Mouse (Mus musculus): ENCODE data around the gene Ugt3a1. TPM values are rescaled to one million over a fixed set of nuclear protein-coding genes. Genes with fewer than 3 reads are reported as not detected.

The Ugt3a1 gene
- total and polyA plus RNA-seq, 3 experiments: not detected

GRCm38 (mm10) chr15:9348739-9349138 is 72.1 kb downstream of the Ugt3a1 start:
- DNase-seq (ENCODE audit: low read depth, low spot score): peak; percentile 9
- TF ChIP-seq HCFC1 (IDR thresholded peaks at IDR 0.05; ENCODE audit: low read depth, low read length) (no peak), EP300 (IDR thresholded peaks at IDR 0.05; ENCODE audit: low read depth in 1 of 2, low read length in 2 of 2) (no peak), ELF1 (IDR thresholded peaks at IDR 0.05; ENCODE audit: low read depth, low read length) (no peak), TCF12 (IDR thresholded peaks at IDR 0.05; ENCODE audit: low read depth, low read length) (no peak), TAL1 (IDR thresholded peaks at IDR 0.05; ENCODE audit: low read length) (no peak), BHLHE40 (IDR thresholded peaks at IDR 0.05; ENCODE audit: borderline replicate concordance, low read depth, low read length) (no peak), SMC3 (IDR thresholded peaks at IDR 0.05; ENCODE audit: low read depth, low read length) (peak; percentile 66), CTCF (IDR thresholded peaks at IDR 0.05 in 2 of 3, conservative IDR thresholded peaks at IDR 0.05 in 1 of 3; ENCODE audit: control insufficient read depth in 1 of 3, insufficient read depth in 1 of 3, low read depth in 2 of 3, low read length in 3 of 3, poor library complexity in 1 of 3, severe bottlenecking in 1 of 3) (peak in 2 of 3 experiments; percentile 11 to 51; a peak in 3 of 6 replicates), ZC3H11A (IDR thresholded peaks at IDR 0.05; ENCODE audit: low read depth, low read length) (peak; percentile 33), KAT2A (conservative IDR thresholded peaks at IDR 0.05; ENCODE audit: low read depth, low read length) (no peak), ZKSCAN1 (IDR thresholded peaks at IDR 0.05; ENCODE audit: low read depth, low read length) (no peak), RAD21 (IDR thresholded peaks at IDR 0.05; ENCODE audit: low read depth, low read length) (peak; percentile 33)

GRCm38 (mm10) chr15:9362801-9363200 is 86.1 kb downstream of the Ugt3a1 start:
- TF ChIP-seq RAD21 (IDR thresholded peaks at IDR 0.05; ENCODE audit: low read depth, low read length): peak; percentile 68
- peak; percentile 31 to 74 (median 67) for TF ChIP-seq CTCF (IDR thresholded peaks at IDR 0.05 in 2 of 3, conservative IDR thresholded peaks at IDR 0.05 in 1 of 3; ENCODE audit: control insufficient read depth in 1 of 3, insufficient read depth in 1 of 3, low read depth in 2 of 3, low read length in 3 of 3, poor library complexity in 1 of 3, severe bottlenecking in 1 of 3)
- TF ChIP-seq ELF1 (IDR thresholded peaks at IDR 0.05; ENCODE audit: low read depth, low read length): no peak
- TF ChIP-seq ZC3H11A (IDR thresholded peaks at IDR 0.05; ENCODE audit: low read depth, low read length): peak; percentile 58
- TF ChIP-seq POLR2AphosphoS5 (IDR thresholded peaks at IDR 0.05; ENCODE audit: borderline replicate concordance, low read depth, low read length): no peak
- TF ChIP-seq SMC3 (IDR thresholded peaks at IDR 0.05; ENCODE audit: low read depth, low read length): peak; percentile 75
- H3K27ac ChIP-seq (ENCODE audit: control insufficient read depth, low read depth, low read length): no peak overlapping the region
- no peaks in the 10 kb centered on the region for H3K4me1 ChIP-seq (ENCODE audit: control insufficient read depth in 1 of 2, insufficient read depth in 2 of 2, low read length in 2 of 2)
- H3K36me3 ChIP-seq (ENCODE audit: control insufficient read depth in 1 of 2, insufficient read depth in 2 of 2, low read length in 2 of 2): no peaks in the 10 kb centered on the region
- H3K79me2 ChIP-seq (ENCODE audit: control insufficient read depth, insufficient read depth, low read length, poor library complexity): no peaks in the 10 kb centered on the region
- peaks cover 0 to 1% of the 10 kb centered on the region in 2 experiments; a peak in 2 of 4 replicates for H3K27me3 ChIP-seq (ENCODE audit: control insufficient read depth in 1 of 2, insufficient read depth in 2 of 2, low read length in 2 of 2)
- no peaks in the 10 kb centered on the region for H3K9me3 ChIP-seq (replicated peaks; ENCODE audit: insufficient read depth, low read length)
- peak; percentile 58 for DNase-seq (ENCODE audit: low read depth, low spot score)
- H3K9ac ChIP-seq (ENCODE audit: control insufficient read depth, low read depth, low read length, poor library complexity, severe bottlenecking): no peak overlapping the region
- no peak overlapping the region for H3K4me3 ChIP-seq (ENCODE audit: control insufficient read depth in 1 of 2, insufficient read depth in 1 of 2, low read depth in 2 of 2, low read length in 2 of 2)

More at GRCm38 (mm10) chr15:9348739-9349138, 72.1 kb downstream of the Ugt3a1 start:
- Histone ChIP-seq H3K36me3 (ENCODE audit: control insufficient read depth in 1 of 2, insufficient read depth in 2 of 2, low read length in 2 of 2) (no peaks in the 10 kb centered on the region), H3K27ac (ENCODE audit: control insufficient read depth, low read depth, low read length) (no peak overlapping the region), H3K4me3 (ENCODE audit: control insufficient read depth in 1 of 2, insufficient read depth in 1 of 2, low read depth in 2 of 2, low read length in 2 of 2) (no peak overlapping the region), H3K4me1 (ENCODE audit: control insufficient read depth in 1 of 2, insufficient read depth in 2 of 2, low read length in 2 of 2) (no peaks in the 10 kb centered on the region), H3K79me2 (ENCODE audit: control insufficient read depth, insufficient read depth, low read length, poor library complexity) (no peaks in the 10 kb centered on the region), H3K27me3 (ENCODE audit: control insufficient read depth in 1 of 2, insufficient read depth in 2 of 2, low read length in 2 of 2) (no peaks in the 10 kb centered on the region), H3K9ac (ENCODE audit: control insufficient read depth, low read depth, low read length, poor library complexity, severe bottlenecking) (no peak overlapping the region), H3K9me3 (replicated peaks; ENCODE audit: insufficient read depth, low read length) (no peaks in the 10 kb centered on the region)

Other genes starting within 250 kb of the Ugt3a1 start
- 168 and 221 TPM in 2 replicates for gene Nadk2, start 205.6 kb upstream of the Ugt3a1 start, total RNA-seq (2012; rRNA removed)
- gene Nadk2, start 205.6 kb upstream of the Ugt3a1 start, polyA plus RNA-seq (2012; ENCODE audit: insufficient read depth in 1 of 2, insufficient read length in 2 of 2, low read depth in 1 of 2, low replicate concordance in 2 of 2, missing spikeins in 1 of 2): 100 to 1,000 TPM; 361 to 659 TPM
- 7.9 and 8.9 TPM in 2 replicates for gene Lmbrd2, start 136.3 kb upstream of the Ugt3a1 start, total RNA-seq (2012; rRNA removed)
- 10 to 100 TPM in 1 of 2 experiments, 1 to 10 TPM in 1; 8.2 to 62.9 TPM for gene Lmbrd2, start 136.3 kb upstream of the Ugt3a1 start, polyA plus RNA-seq (2012; ENCODE audit: insufficient read depth in 1 of 2, insufficient read length in 2 of 2, low read depth in 1 of 2, low replicate concordance in 2 of 2, missing spikeins in 1 of 2)
- gene Skp2, start 121.5 kb upstream of the Ugt3a1 start, total RNA-seq (2012; rRNA removed): 40.2 and 46.9 TPM in 2 replicates
- gene Skp2, start 121.5 kb upstream of the Ugt3a1 start, polyA plus RNA-seq (2012; ENCODE audit: insufficient read depth in 1 of 2, insufficient read length in 2 of 2, low read depth in 1 of 2, low replicate concordance in 2 of 2, missing spikeins in 1 of 2): 10 to 100 TPM in 1 of 2 experiments, not detected in 1; 61.4 TPM
- gene Ugt3a2, start 58.7 kb downstream of the Ugt3a1 start, total RNA-seq (2012; rRNA removed): not detected in 2 replicates
- not detected for gene Ugt3a2, start 58.7 kb downstream of the Ugt3a1 start, polyA plus RNA-seq (2012; ENCODE audit: insufficient read depth in 1 of 2, insufficient read length in 2 of 2, low read depth in 1 of 2, low replicate concordance in 2 of 2, missing spikeins in 1 of 2)
- gene Capsl, start 159.1 kb downstream of the Ugt3a1 start, total RNA-seq (2012; rRNA removed): not detected in 2 replicates
- not detected for gene Capsl, start 159.1 kb downstream of the Ugt3a1 start, polyA plus RNA-seq (2012; ENCODE audit: insufficient read depth in 1 of 2, insufficient read length in 2 of 2, low read depth in 1 of 2, low replicate concordance in 2 of 2, missing spikeins in 1 of 2)

Measured in MEL (cell line).